Mouse (Mus musculus) megakaryocyte, adult 5-6 weeks (primary cell): ENCODE data around the gene Disp2. TPM values are rescaled to one million over a fixed set of nuclear protein-coding genes. Genes with fewer than 3 reads are reported as not detected.

ENCODE experiments used
- ATAC-seq: 2 replicates; pipeline ENCODE4 v1.8.0; 2016; ENCODE audit warnings: mild to moderate bottlenecking, inconsistent platforms; ENCODE audit not compliant: poor library complexity, severe bottlenecking
- total RNA-seq, 2 experiments: library from RNA; stranded (forward) in 1 of 2; stranded (reverse) in 1 of 2; fragments of 153-499, 151-499 nt in 1 of 2; fragments of 221-1000, 200-1000 nt in 1 of 2; gene quantifications; 2 replicates each; pipeline versions ENCODE4 v1.2.3 to v1.2.4; 2015 to 2017

Gene Disp2
- total RNA-seq, 2 experiments from 2014 or later, result 0.02 TPM; not detected in 1

DNA sequence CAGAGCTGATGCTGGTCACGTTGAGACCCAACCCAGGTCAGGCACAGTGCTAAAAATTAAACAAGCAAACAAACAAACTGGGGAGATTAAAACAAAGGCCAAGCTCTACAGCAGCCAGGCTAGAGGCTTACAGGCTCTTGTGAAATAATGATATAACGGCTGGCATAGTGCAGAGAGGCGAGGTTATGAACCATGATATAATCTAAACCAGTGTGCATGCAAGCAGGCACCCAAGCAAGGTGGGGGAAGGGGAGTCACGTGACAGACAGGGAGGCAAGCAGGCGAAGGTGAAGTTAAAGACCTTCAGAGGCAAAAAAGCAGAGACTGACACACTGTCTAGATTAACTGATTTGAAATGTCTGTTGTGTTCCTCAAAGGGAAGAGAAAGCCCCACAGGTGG lies 3.6 kb downstream of the Disp2 start:
- no peak for ATAC-seq

DNA sequence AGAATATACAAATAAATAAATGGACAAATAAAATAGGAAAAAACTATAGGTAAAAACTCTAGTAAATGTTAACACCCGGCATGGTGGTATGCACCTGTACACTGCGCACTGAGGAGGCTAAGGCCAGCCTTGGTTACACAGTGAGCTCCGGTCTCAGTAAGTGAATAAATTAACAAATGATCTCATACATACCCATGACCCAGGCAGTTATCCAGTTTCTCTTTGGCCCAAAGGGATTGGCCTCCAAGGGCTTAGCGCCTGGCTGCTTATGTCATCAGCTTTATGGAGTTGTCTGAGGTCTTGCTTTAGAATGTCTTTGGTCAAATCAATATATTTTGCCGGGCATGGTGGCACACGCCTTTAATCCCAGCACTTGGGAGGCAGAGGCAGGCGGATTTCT lies 4.1 kb downstream of the Disp2 start:
- ATAC-seq, result no peak

DNA sequence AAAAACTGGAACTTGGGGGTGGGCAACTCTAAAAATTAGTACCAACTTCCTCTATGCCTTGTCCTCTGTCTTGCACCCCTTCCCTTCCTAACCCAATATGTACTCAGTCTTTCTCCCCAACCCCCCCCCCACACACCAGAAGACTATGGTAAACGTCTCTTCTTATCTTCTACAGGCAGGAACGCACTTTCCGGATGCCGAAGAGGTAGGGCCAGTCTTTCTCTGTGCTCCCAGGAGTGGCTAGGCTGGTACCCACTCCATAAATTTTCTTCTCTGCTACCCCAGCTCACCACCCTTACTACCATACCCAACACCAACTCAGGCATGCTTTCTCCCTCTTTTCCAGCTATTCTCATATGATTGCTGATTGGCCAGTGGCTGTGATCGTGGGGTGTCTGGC lies 7.0 kb downstream of the Disp2 start:
- ATAC-seq, result no peak

DNA sequence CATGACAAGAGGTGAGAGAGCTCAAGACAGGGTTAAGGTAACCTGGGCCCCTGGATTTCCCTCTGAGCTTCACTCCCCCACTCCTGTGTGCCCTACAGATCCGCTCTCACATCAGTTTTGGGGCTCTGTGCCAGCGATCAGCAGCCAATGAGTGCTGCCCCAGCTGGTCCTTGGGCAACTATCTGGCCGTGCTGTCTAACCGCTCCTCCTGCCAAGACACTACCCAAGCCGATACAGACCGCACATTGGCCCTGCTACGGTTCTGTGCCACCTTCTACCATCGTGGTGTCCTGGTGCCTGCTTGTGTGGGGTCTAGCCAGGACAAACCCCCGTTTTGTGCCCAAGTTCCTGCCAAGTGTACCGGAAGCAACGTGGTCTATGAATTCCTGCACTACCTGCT lies 10.0 kb downstream of the Disp2 start:
- no peak for ATAC-seq

GRCm38 (mm10) chr2:118790221-118790550 lies 10.7 kb downstream of the Disp2 start:
- ATAC-seq, result no peak

- ATAC-seq, result peak; percentile 91
These were observed 11.3 kb downstream of the Disp2 start for GRCm38 (mm10) chr2:118790551-118791525.

DNA sequence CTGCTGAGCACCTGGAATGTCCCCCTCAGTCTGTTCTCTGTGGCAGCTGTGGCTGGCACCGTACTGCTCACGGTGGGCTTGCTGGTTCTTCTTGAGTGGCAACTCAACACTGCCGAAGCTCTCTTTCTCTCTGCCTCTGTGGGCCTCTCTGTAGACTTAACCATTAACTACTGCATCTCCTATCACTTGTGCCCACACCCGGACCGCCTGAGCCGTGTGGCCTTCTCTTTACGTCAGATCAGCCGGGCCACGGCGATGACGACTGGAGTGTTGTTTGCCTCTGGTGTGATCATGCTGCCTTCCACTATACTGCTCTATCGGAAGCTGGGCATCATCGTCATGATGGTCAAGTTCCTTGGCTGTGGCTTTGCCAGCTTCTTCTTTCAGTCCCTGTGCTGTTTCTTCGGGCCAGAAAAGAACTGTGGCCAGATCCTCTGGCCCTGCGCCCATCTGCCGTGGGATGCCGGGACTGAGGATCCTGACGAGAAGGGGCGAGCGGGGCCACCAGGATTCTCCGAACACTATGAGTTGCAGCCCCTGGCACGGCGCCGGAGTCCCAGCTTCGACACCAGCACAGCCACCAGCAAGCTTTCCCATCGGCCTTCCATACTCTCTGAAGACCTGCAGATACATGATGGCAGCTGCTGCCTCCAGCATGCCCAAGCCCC lies 12.2 kb downstream of the Disp2 start:
- no peak for ATAC-seq

DNA sequence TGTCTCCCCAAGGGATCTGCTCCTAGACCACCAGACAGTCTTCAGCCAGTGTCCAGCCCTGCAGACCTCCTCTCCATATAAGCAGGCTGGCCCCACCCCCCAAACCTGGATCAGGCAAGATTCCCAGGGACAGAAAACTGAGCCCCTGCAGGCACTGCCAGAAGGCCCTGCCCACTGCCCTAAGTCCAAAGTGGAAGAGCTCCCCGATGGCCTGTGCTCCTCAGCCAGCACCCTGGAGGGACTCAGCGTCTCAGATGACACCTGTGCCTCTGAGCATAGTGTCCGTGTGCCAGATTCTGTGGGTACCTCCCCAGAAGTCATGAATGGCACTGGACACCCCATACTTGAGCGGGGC lies 12.7 kb downstream of the Disp2 start:
- no peak for ATAC-seq

GRCm38 (mm10) chr2:118793636-118794035 lies 14.1 kb downstream of the Disp2 start:
- ATAC-seq, result no peak

- no peak for ATAC-seq
These were observed 23.1 kb downstream of the Disp2 start for GRCm38 (mm10) chr2:118802542-118803118.

DNA sequence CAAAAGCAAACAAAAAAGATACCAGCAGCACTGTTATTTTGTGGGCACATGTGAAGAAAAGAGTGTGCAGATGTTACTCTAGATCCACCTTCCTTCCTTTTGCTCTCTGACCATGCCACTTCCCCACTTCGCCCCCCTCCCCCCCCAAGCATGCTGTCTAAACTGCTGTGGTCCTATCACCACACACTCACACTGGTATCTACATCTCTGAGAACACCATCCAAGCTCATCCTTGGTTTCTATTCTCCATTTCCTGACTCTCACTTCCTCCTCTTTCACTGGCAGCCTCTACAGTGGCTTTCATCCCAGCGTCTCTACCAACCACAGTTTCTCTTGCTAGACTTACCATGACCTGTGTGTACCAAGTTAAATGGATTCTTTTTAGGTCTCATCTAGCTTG lies 25.0 kb downstream of the Disp2 start:
- ATAC-seq, result peak; percentile 99

DNA sequence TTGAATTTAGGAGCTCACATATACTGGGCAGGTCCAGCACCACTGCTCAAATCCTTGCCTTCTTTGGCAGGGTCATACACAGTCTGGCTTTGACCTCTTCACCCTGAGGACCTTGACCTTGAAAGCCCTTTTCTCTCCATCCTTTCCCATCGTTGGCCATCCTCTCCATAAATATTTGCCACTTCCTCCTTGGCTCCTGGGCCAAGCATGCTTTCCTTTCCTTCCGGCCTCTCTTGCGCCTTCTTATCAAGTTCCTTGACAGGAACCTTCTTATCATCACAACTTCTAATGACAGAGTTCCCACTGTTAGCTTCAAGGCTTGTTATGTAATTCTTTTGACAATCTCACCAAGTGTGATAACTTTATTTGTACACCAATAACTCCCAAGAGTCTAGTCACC lies 25.6 kb downstream of the Disp2 start:
- no peak for ATAC-seq

DNA sequence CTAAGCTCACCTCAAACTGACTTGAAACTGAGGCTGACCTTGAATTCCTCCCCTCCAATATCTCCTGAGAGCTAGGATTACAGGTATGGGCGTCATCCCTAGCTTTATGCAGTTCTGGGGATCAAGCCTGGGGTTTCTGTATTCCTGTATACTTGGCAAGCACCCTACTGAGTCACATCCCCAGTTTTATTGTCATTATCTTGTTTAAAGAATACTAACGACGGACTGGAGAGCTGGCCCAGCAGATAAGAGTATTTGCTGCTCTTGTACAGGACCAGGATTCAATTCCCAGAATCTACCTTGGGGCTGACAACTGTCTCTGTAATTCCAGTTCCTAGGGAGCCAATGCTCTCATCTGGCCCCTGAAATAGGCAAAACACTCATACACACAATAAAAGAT lies 26.2 kb downstream of the Disp2 start:
- no peak for ATAC-seq

DNA sequence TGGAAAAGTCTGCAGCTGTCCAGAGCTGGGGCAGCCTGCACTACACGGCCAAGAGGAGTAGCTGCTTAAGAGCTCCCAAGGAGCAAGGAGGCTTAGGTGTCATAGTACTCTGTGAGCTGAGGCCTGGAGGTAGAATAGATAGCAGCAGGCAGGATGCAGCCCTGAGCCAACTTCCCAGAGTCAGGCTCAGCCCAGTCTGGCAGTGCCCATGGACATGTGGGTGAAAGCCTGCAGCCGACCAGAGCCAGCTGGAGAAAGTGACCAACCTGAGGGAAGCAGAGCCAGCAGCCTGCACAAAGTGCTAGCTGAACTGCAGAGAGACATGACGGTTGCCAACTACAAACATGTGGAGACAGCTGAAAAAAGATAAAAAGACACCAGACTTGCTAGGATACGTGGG lies 27.3 kb downstream of the Disp2 start:
- no peak for ATAC-seq

DNA sequence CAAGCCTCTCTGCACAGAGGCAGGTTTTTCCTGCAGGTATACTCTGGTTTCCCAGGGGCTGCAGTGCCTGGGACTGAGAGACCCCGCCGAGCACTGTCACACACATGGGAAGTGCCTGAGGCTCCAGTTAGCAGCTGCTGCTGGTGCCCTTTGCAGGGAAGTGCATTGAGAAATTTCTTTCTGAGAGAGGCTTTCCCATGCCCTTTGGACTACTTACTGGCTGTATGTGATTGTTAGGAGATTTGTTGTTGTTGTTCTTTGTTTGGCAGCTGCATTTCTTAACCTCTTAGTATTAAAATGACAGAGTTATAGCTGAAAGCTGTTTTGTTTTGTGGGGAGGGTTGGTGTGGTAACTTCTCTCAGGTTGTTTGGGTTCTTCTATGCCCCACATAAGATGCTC lies 31.3 kb downstream of the Disp2 start:
- ATAC-seq, result no peak

GRCm38 (mm10) chr2:118812724-118813123 lies 33.2 kb downstream of the Disp2 start:
- ATAC-seq, result no peak

DNA sequence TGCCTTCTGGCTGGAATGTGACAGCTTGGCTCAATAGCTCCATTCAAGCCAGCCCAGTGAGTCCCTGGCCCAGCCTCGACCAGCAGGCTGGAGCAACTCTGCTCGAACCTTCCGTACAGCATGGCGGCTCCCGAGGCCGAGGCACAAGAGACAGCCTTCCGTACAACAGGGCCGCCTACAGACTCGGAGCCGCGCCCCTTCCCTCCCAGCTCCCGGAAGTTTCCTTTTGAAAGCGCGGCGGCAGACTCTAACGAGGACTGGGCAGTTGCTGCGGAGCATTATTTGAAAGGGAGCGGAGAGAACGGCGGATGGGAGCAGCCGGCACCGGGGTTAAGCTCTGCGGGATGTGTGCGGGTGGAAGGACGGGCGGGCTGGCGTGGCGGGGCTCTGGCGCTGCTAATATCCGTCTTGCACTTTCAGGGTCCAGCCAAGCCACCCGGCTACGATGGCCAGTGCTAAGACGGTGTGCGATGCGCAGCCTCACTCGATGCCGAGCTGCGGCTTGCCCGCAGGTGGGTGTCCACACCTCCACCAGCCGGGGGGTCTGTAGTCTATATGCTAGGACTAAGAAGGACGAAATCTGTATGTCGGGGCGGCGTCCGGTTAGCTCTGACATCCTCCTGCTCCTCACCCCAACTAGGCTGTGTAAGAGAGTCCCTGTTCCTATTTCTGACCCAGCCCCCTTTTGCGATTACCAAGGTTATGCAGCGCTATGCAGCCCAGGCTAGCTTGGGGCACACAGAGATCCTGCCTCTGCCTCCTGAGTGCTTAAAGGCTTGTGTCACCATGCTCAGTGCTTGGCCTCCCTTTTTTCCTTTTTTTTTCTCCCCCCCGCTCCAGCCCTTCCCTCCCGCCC lies 34.7 kb downstream of the Disp2 start, which contains the start of gene Knstrn:
Knstrn (plus strand) TSS at position 23 of the 856 bp plus-strand sequence.
- ATAC-seq, result peak; percentile 99

GRCm38 (mm10) chr2:118822800-118823199 lies 43.3 kb downstream of the Disp2 start:
- no peak for ATAC-seq

- no peak for ATAC-seq
These were observed 44.9 kb downstream of the Disp2 start for GRCm38 (mm10) chr2:118824396-118824795.

DNA sequence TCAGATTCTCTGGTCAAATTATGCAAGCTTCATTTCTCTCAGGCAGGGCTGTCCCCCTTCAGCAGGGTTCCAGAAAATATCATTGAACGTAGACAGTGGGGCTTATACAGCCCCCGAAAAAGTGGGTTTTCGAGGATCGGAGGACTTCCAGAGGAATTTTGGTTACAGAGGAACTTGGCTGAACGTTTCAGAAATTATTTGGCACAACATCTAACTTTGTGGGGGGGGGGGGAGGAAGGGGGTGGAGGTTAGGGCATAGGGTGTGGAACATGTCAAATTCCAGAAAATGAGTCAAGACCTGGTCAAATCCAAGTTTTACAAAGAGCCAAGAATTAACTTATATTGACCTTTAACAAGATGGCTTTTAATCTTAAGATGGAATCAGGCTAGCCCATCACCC lies 49.6 kb downstream of the Disp2 start:
- no peak for ATAC-seq

DNA sequence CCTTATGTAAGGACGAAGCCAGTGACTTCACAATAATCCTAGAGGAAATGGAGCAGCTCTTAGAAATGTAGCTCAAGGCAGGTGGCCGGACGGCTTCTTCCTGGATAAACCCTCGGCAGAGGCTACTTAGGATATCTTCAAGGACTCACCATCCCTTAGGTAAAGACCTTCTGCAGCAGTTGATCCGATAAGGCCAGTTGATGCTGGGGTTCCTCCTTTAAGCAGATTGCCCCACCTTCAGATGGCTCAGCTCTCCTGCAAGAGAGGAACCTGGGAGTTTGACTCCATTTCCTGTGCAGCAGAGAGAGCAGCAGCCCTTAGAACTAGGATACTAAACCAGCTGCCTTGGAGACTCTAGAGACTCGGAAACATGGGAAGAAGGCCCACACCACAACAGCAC lies 54.5 kb downstream of the Disp2 start:
- peak; percentile 73; the same call in 1 of the 2 replicates for ATAC-seq
